Mouse (Mus musculus): ENCODE results near the gene Syne2.

The Syne2 gene

DNA sequence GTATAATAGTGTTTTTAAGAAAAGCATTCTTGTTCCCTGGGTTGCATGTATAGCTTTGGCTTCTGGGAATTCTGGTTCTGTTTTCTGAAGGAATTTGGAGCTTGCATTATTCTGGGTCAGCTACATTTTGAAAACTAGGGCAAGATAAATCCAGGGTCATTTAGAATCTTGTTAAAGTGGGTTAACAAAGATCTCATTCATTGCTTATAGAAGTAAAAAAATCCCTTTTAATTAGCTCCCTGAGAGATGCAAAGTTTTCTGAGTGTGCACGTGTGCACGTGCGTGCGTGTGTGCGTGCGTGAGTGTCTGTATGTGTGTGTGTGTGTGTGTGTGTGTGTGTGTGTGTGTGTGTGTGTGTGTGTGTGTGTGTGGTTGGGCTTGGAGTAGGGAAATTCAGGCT lies 42.9 kb downstream of the Syne2 start:
- DNase-seq (ENCODE audit: extremely low spot score, low read depth, low spot score): no peak

- DNase-seq (ENCODE audit: extremely low spot score, low read depth, low spot score): no peak
These were observed 47.2 kb downstream of the Syne2 start for GRCm38 (mm10) chr12:75865166-75865565.

GRCm38 (mm10) chr12:75866419-75867373 lies 48.8 kb downstream of the Syne2 start:
- DNase-seq (ENCODE audit: extremely low spot score, low read depth, low spot score): no peak

DNA sequence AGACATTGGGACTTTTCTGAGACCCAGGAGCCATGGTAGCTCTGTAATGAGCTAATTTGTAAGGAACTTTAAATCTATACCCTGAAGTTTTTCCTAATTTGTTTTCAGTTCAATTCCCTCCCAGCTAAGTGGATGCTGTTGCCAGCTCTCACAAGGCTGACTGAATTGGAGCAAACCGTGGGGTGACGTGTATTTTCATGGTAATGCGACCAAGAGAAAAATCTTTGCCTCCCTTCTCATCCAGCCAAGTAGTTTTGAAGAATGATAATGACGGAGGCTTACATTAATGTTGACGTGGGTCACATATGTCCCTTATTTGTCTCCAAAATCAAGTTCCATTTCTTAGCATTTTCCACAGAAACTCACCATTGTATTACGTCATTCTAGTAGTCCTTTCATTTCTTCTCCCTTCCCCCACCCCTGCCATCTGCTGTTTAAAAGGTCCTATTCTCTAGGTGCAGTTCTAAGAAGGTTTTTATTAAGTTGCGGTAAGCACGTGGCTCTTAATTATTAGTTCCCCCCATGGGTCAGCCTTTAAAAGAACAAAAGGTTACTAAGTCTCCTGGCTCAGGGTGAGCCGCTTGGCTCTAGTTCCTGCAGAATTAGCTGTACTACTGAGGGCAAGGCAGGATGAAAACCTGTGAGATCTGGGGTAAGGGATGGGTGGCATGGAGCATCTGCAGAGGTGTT lies 55.8 kb downstream of the Syne2 start:
- peak; percentile 52 for DNase-seq (ENCODE audit: extremely low spot score, low read depth, low spot score)

DNA sequence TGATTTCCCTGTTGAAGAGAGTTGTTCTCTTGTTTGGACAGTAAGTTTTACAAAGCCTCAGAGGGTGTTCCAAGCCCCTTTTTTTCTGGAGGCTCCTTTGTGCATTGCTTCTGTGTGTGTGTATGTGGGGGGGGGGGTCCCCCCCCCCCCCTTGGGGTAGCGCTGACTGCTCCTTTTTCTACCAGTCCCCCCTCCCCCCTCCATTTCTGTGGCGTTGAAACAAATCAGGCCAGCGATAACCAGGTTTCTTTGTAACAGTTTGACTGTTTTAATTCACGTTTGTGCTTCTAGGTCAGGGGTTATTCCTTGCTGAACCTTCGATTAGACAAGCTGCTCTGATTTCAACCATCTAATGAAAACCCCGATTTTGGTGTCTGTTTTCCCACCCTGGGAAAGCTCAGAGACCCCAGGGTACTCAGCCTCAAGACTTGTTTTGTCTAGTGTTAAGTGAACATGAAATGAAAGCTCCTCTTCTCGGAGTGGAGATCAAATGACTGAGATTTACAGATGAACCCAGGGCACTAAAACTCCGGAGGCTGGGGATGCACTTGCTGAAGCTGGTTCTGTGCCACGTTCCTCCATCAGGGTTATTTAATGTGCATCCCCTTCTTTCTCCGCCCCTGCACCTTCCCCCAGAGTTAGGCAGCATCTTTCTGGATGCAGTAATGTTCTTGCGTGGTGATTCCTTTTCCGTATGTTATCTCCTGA lies 56.5 kb downstream of the Syne2 start:
- DNase-seq (ENCODE audit: extremely low spot score, low read depth, low spot score): no peak

DNA sequence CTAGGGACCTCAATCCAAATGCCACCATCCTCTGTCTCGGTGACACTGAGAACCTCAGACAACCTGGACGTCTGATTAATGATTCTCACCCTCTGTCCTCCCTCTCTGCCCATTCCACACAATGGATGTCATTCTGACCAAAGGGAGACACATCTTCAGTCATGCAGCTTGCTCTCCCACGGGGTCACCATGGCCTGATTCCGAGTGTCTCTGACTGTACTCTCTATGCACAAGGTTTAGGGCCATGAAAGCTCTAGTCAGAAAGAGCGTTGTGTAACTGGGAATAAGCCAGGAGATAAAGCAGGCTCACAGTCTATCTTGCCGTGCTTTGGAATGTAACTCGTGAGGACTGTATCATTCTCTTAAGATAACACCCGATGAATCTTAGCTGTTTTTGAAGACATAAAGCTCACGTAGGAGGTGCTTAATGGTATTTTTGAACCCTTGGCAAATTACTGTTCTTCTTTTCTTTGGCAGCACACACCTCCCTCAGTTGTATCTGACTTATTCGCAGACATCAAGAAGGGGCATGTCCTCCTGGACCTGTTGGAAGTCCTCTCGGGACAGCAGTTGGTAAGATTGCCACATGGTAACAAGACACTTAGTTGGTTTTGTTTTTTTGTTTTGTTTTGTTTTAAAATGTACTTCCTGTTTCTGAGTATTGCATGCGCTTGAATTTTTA lies 61.8 kb downstream of the Syne2 start:
- DNase-seq (ENCODE audit: extremely low spot score, low read depth, low spot score): no peak

- DNase-seq (ENCODE audit: extremely low spot score, low read depth, low spot score): no peak
These were observed 63.6 kb downstream of the Syne2 start for GRCm38 (mm10) chr12:75881554-75881953.

GRCm38 (mm10) chr12:75886161-75886560 lies 68.2 kb downstream of the Syne2 start:
- DNase-seq (ENCODE audit: extremely low spot score, low read depth, low spot score): no peak

- DNase-seq (ENCODE audit: extremely low spot score, low read depth, low spot score): no peak
These were observed 69.0 kb downstream of the Syne2 start for GRCm38 (mm10) chr12:75886946-75887345.

GRCm38 (mm10) chr12:75888721-75889120 lies 70.8 kb downstream of the Syne2 start:
- no peak for DNase-seq (ENCODE audit: extremely low spot score, low read depth, low spot score)

DNA sequence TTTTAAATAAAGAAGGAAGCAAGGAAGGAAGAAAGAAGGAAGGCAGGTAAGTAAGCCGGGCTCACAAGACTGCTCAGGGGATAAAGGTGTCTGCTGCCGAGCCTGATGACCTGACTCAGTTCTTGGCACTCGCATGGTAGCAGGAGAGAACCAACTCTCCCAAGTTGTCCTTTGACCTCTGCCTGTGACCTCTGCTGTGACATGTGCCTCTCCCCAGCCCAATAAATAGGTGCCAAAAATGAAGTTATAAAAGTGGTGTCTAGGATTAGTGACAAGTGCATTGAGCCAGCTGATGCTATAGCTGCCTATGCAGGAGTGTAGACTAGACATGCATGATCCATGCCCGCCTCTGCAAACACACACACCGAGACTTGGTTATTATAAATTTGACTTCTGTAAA lies 73.3 kb downstream of the Syne2 start:
- DNase-seq (ENCODE audit: extremely low spot score, low read depth, low spot score): no peak

- DNase-seq (ENCODE audit: extremely low spot score, low read depth, low spot score): no peak
These were observed 75.5 kb downstream of the Syne2 start for GRCm38 (mm10) chr12:75893392-75893791.

- DNase-seq (ENCODE audit: extremely low spot score, low read depth, low spot score): no peak
These were observed 76.5 kb downstream of the Syne2 start for GRCm38 (mm10) chr12:75894316-75894997.

DNA sequence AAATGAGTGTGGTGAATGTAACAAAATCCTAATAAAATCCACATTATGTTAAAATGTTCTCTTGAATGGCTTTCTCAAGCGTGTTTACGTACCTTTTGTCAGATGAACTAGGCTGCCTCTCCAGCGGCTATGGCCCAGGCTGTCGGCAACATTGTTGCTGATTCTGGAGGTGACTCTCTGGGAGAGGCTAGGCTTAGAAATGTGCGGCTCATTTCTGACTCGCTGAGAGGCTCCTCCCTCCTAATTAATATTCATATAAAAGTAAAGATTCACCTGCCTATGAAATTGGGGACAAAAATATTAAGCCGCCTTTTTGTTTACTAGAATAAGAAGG lies 77.0 kb downstream of the Syne2 start:
- no peak for DNase-seq (ENCODE audit: extremely low spot score, low read depth, low spot score)

DNA sequence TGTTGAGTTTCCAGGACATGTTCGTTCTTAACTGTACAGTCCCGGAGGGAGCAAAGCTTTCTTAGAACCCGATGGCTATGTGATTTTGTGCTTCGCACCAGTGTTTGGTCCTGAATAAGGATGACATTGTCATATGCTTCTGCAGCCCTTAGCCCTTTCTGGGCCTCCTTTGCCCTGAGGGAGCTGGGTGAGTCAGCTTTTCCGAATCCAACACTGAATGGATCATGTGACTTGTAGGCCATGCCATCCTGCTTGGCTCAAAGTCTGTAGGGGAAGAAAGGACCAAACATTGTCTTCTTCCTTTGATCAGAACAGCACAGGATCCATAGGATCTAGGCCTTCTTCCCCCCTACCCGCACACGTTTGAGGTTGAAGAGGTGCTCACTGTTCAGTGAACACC lies 79.9 kb downstream of the Syne2 start:
- no peak for DNase-seq (ENCODE audit: extremely low spot score, low read depth, low spot score)

DNA sequence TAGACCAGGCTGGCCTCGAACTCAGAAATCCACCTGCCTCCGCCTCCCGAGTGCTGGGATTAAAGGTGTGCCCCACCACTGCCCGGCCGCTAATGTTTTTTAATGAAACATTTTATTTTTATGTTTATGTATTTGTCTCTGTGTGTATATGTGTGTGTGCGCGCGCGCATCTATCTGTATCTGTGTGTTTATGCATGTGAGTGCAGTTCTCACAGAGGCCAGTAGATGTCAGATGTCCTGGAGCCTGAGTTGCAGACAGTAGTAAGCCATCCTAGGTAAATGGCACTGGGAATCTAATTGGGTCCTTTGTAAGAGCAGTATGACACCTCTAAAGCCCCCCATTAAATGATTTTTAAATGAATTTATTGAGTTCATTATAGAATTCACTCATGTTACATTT lies 83.8 kb downstream of the Syne2 start:
- DNase-seq (ENCODE audit: extremely low spot score, low read depth, low spot score): no peak

GRCm38 (mm10) chr12:75904068-75904467 lies 86.1 kb downstream of the Syne2 start:
- no peak for DNase-seq (ENCODE audit: extremely low spot score, low read depth, low spot score)

GRCm38 (mm10) chr12:75905304-75905703 lies 87.4 kb downstream of the Syne2 start:
- no peak for DNase-seq (ENCODE audit: extremely low spot score, low read depth, low spot score)

- DNase-seq (ENCODE audit: extremely low spot score, low read depth, low spot score): no peak
These were observed 90.5 kb downstream of the Syne2 start for GRCm38 (mm10) chr12:75908466-75908865.

DNA sequence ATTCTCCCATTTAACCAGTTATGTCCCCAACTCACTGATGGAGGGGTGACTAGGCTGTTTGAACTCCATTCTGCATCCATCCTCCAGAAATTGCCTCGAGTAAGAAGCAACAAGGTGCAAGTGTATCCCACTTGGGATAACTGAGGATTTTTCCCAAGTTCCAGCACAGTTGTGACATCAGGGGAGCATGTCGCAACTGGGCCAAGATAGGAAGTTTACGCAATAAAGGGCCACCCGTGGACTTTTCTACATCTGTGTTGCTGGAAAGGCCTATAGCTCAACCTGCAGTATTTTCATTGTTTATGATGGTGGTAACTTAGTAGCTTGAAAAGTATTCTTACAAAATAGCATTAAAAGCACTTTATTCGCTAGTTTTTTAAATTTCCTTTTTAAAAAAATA lies 97.8 kb downstream of the Syne2 start:
- no peak for DNase-seq (ENCODE audit: extremely low spot score, low read depth, low spot score)

- DNase-seq (ENCODE audit: extremely low spot score, low read depth, low spot score): no peak
These were observed 100.5 kb downstream of the Syne2 start for GRCm38 (mm10) chr12:75918415-75918814.
